Mouse (Mus musculus) limb, embryonic 15.5 days (tissue): ENCODE measurements around the gene Ppef1. TPM values are rescaled to one million over a fixed set of nuclear protein-coding genes. Genes with fewer than 3 reads are reported as not detected.

Experiments
- ATAC-seq: fragments of 200-750 bp; cut with Nextera tagmentation; 2 replicates; pipeline ENCODE4 v1.8.0; 2017; ENCODE audit warnings: low read depth, moderate TSS enrichment; ENCODE audit not compliant: insufficient number of reproducible peaks, low FRiP score, low TSS enrichment
- H3K27ac ChIP-seq: fragments of 300-500 bp; sonication (generic); 2 replicates; pipeline ENCODE4 v1.5.1; 2015; ENCODE audit warnings: moderate library complexity, mild to moderate bottlenecking, inconsistent platforms
- H3K27me3 ChIP-seq: fragments of 300-500 bp; sonication (generic); 2 replicates; pipeline ENCODE4 v1.6.1; 2015; ENCODE audit warnings: inconsistent platforms
- H3K36me3 ChIP-seq: fragments of 300-500 bp; sonication (generic); 2 replicates; pipeline ENCODE4 v1.6.1; 2015; ENCODE audit warnings: inconsistent platforms
- H3K4me1 ChIP-seq: fragments of 300-500 bp; sonication (generic); 2 replicates; pipeline ENCODE4 v1.6.1; 2015; ENCODE audit warnings: inconsistent platforms
- H3K4me2 ChIP-seq: fragments of 300-500 bp; sonication (generic); 2 replicates; pipeline ENCODE4 v1.6.1; 2015; ENCODE audit warnings: mild to moderate bottlenecking, inconsistent platforms
- H3K4me3 ChIP-seq: fragments of 300-500 bp; sonication (generic); 2 replicates; pipeline ENCODE4 v1.5.1; 2015; ENCODE audit warnings: mild to moderate bottlenecking, inconsistent platforms
- H3K9ac ChIP-seq: fragments of 300-500 bp; sonication (generic); 2 replicates; pipeline ENCODE4 v1.6.1; 2015; ENCODE audit warnings: inconsistent platforms
- H3K9me3 ChIP-seq: fragments of 300-500 bp; sonication (generic); 2 replicates; pipeline ENCODE4 v1.6.1; 2016; ENCODE audit warnings: inconsistent platforms
- WGBS: fragments of 180-500 bp; shearing (Covaris S2); methylation state at CpG from one replicate; pipeline ENCODE4 v1.1.7; 2015; 5-methylcytosine and 5-hydroxymethylcytosine counted together
- polyA plus RNA-seq: library from polyadenylated mRNA; unstranded; fragments of >200 nt; fragmentation: Nextera tagmentation; extraction: Ambion mirVana; gene quantifications from 2 replicates; pipeline ENCODE4 v1.2.1, GENCODE M21; 2015

Gene Ppef1
- polyA plus RNA-seq, 1 experiment from 2014 or later: 0.47 TPM

- no peak overlapping the region for H3K4me3 ChIP-seq
- no peak overlapping the region for H3K4me2 ChIP-seq
- H3K9ac ChIP-seq: no peak overlapping the region
- peaks cover 14% of the 10 kb centered on the region for H3K27me3 ChIP-seq
- no peaks in the 10 kb centered on the region for H3K36me3 ChIP-seq
- no peaks in the 10 kb centered on the region for H3K9me3 ChIP-seq
- no peak overlapping the region for H3K27ac ChIP-seq
- no peak for ATAC-seq
- 84% methylated on average over 6 of the region's 6 CpGs for WGBS
- no peaks in the 10 kb centered on the region for H3K4me1 ChIP-seq
These were observed 142.6 kb downstream of the Ppef1 start for GRCm38 (mm10) chrX:160592933-160593332.

DNA sequence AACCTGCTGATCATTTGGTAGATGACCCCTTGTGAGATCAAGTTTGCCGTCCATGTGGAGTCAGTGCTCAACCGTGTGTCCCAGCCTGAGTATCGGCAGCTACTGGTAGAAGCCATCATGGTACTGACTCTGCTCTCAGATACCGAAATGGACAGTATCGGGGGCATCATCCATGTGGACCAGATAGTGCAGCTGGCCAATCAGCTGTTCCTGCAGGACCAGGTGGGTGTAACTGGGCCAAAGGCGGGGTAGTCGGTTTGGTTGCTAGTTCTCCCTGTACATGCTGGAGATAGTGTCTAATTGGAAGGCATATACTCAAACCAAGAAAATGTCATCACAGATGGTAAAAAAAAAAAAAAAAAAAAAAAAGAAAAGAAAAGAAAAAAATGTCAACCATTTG lies 145.4 kb downstream of the Ppef1 start:
- no peak overlapping the region for H3K9ac ChIP-seq
- 96% methylated on average over 7 of the region's 7 CpGs for WGBS
- peaks cover 11% of the 10 kb centered on the region; the same call in 1 of the 2 replicates for H3K27me3 ChIP-seq
- H3K9me3 ChIP-seq: no peaks in the 10 kb centered on the region
- no peak for ATAC-seq
- H3K4me3 ChIP-seq: no peak overlapping the region
- no peaks in the 10 kb centered on the region for H3K4me1 ChIP-seq
- no peak overlapping the region for H3K27ac ChIP-seq
- 0 out of 2 replicates have a peak, but pooled peaks cover 5% of the 10 kb centered on the region for H3K36me3 ChIP-seq
- no peak overlapping the region for H3K4me2 ChIP-seq

- WGBS: 80% methylated on average over 4 of the region's 4 CpGs
- H3K27me3 ChIP-seq: peaks cover 11% of the 10 kb centered on the region; the same call in 1 of the 2 replicates
- no peak overlapping the region for H3K4me2 ChIP-seq
- no peaks in the 10 kb centered on the region for H3K9me3 ChIP-seq
- H3K27ac ChIP-seq: no peak overlapping the region
- H3K4me1 ChIP-seq: no peaks in the 10 kb centered on the region
- H3K36me3 ChIP-seq: 0 out of 2 replicates have a peak, but pooled peaks cover 5% of the 10 kb centered on the region
- H3K9ac ChIP-seq: no peak overlapping the region
- no peak for ATAC-seq
- no peak overlapping the region for H3K4me3 ChIP-seq
These were observed 147.0 kb downstream of the Ppef1 start for GRCm38 (mm10) chrX:160588523-160588922.

DNA sequence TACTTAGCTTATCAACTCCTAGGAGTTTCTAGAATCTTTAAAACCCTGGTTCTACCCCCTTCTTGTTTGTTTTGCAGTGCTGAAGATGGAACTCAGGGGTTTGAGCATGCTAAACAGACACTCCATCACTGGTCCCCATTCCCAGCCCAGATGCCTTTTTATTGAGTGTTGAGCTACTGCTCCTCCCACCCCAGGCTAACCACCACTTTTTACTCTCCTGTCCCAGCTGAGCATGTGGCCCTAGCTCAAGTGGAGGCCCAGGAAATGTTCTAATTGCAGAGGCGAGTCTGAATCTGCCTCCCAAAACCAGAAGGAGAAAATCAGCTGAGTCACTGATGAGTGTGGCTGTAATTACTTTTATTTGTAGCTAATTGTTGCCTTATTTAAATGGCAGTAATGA lies 150.5 kb downstream of the Ppef1 start:
- WGBS: 55% methylated on average over 1 of the region's 1 CpGs
- Histone ChIP-seq H3K27ac (no peak overlapping the region), H3K27me3 (peaks cover 6% of the 10 kb centered on the region; the same call in 1 of the 2 replicates), H3K9ac (no peak overlapping the region), H3K4me3 (no peak overlapping the region), H3K4me1 (no peaks in the 10 kb centered on the region), H3K36me3 (0 out of 2 replicates have a peak, but pooled peaks cover 5% of the 10 kb centered on the region), H3K4me2 (no peak overlapping the region), H3K9me3 (no peaks in the 10 kb centered on the region)
- ATAC-seq: no peak

GRCm38 (mm10) chrX:160584148-160584838 lies 151.3 kb downstream of the Ppef1 start:
- no peak for ATAC-seq
- WGBS: 88% methylated on average over 4 of the region's 4 CpGs

GRCm38 (mm10) chrX:160583589-160583988 lies 152.0 kb downstream of the Ppef1 start:
- WGBS: 79% methylated on average over 5 of the region's 5 CpGs
- Histone ChIP-seq H3K36me3 (0 out of 2 replicates have a peak, but pooled peaks cover 5% of the 10 kb centered on the region), H3K4me1 (no peaks in the 10 kb centered on the region), H3K9me3 (no peaks in the 10 kb centered on the region), H3K4me2 (no peak overlapping the region), H3K27ac (no peak overlapping the region), H3K9ac (no peak overlapping the region), H3K4me3 (no peak overlapping the region), H3K27me3 (peaks cover 9% of the 10 kb centered on the region; the same call in 1 of the 2 replicates)
- no peak for ATAC-seq

More at GRCm38 (mm10) chrX:160584148-160584838, 151.3 kb downstream of the Ppef1 start:
- Histone ChIP-seq H3K4me3 (no peak overlapping the region), H3K27me3 (peaks cover 6% of the 10 kb centered on the region; the same call in 1 of the 2 replicates), H3K27ac (no peak overlapping the region), H3K4me1 (no peaks in the 10 kb centered on the region), H3K36me3 (0 out of 2 replicates have a peak, but pooled peaks cover 5% of the 10 kb centered on the region), H3K4me2 (no peak overlapping the region), H3K9me3 (no peaks in the 10 kb centered on the region), H3K9ac (no peak overlapping the region)

Other genes with a start within 250 kb of the Ppef1 start
- 16.6 and 18.2 TPM in 2 replicates for gene Phka2, start 233.6 kb downstream of the Ppef1 start, polyA plus RNA-seq
- 0.06 TPM in 1 of 2 replicates, not detected in the other for gene Rs1, start 32.2 kb upstream of the Ppef1 start, polyA plus RNA-seq
- 0.19 TPM in 1 of 2 replicates, not detected in the other for gene Gja6, start 171.3 kb upstream of the Ppef1 start, polyA plus RNA-seq